Mouse (Mus musculus): ENCODE data around the gene Cxcl13. TPM values are rescaled to one million over a fixed set of nuclear protein-coding genes. Genes with fewer than 3 reads are reported as not detected.
"Not testable (repeated sequence)": the region's sequence is repeated elsewhere in the genome, so short reads cannot be mapped to it uniquely, and the experiment has no call there.

Gene Cxcl13
- polyA plus RNA-seq, 1 experiment = not detected

DNA sequence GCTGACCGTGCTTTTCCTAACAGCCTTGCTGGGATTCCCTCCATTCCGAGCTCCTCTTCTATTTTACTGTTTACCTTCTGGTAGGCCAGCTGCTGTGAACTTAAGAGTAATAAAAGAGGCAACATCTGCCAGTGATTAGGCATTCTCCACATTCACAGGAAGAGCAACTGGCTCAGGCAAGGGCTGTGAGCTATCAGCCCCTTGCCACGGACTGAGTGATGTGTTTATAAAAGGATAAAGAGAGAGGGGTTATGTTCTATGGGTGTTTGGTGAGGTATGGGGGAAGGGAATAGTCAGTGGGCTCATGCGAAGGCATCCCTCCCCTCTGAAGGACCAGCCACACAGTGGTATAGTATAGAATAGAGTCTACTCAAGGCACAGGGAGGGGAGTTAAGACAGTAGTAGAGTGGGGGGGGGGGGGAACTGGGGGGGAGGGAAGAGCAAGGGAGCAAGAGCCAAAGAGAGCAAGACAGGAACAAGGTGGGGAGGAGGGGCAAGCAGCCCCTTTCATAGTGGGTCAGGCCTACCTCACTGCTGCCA, 16.0 kb upstream of the Cxcl13 start:
- Histone ChIP-seq H3K4me1 (ENCODE audit: control insufficient read depth, insufficient read depth, low read length) (no peaks in the 10 kb centered on the region), H3K4me3 (ENCODE audit: insufficient read depth, low read length) (no peak overlapping the region), H3K27ac (ENCODE audit: insufficient read depth, low read length) (no peak overlapping the region)
- TF ChIP-seq POLR2A (IDR thresholded peaks at IDR 0.05; ENCODE audit: low read depth, low read length) (no peak), CTCF (IDR thresholded peaks at IDR 0.05; ENCODE audit: borderline replicate concordance, insufficient read depth, low read length) (no peak)

DNA sequence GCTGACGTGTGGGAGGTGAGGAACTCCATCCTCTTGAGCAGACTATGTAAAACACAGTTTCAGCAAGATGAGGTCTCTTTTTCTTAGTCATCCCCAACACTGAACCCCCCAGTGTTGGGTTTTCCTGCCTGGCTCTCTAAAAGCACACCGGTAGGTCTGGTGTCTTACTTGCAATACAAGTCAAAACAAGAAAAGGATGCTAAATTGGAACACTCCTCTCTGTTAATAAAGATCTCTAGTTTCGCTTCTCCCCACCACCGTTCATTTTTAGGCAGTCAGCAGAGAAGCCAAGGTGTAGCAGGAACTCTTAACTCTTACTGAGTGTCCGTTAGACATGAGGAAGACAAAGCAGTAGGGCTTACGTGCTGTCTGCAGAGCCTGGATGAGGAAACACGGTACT, 15.2 kb upstream of the Cxcl13 start:
- Histone ChIP-seq H3K4me1 (ENCODE audit: control insufficient read depth, insufficient read depth, low read length) (no peaks in the 10 kb centered on the region), H3K4me3 (ENCODE audit: insufficient read depth, low read length) (no peak overlapping the region), H3K27ac (ENCODE audit: insufficient read depth, low read length) (no peak overlapping the region)
- TF ChIP-seq POLR2A (IDR thresholded peaks at IDR 0.05; ENCODE audit: low read depth, low read length) (no peak), CTCF (IDR thresholded peaks at IDR 0.05; ENCODE audit: borderline replicate concordance, insufficient read depth, low read length) (no peak)

DNA sequence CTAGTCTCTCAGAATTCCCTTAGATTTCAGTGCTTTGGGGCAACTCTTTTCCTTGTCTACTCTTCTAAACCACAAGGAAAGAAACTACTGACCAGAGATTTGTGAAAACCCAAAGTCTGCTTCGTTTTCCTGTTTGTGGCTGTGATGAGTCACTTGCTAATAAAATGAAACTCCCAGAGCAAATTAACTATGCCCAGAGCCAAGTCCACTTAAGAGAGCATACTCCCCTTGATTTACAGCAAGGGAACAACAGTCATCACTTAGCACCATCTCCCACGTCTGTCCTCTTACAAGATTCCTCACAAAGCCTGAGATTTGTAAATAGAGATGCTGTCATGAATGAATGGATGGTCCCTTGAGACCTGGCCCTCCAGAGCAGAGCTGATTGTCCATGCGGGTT, 11.6 kb upstream of the Cxcl13 start:
- TF ChIP-seq CTCF (IDR thresholded peaks at IDR 0.05; ENCODE audit: borderline replicate concordance, insufficient read depth, low read length) = no peak
- TF ChIP-seq POLR2A (IDR thresholded peaks at IDR 0.05; ENCODE audit: low read depth, low read length) = no peak
- Histone ChIP-seq H3K27ac (ENCODE audit: insufficient read depth, low read length) (no peak overlapping the region), H3K4me3 (ENCODE audit: insufficient read depth, low read length) (no peak overlapping the region), H3K4me1 (ENCODE audit: control insufficient read depth, insufficient read depth, low read length) (no peaks in the 10 kb centered on the region)

DNA sequence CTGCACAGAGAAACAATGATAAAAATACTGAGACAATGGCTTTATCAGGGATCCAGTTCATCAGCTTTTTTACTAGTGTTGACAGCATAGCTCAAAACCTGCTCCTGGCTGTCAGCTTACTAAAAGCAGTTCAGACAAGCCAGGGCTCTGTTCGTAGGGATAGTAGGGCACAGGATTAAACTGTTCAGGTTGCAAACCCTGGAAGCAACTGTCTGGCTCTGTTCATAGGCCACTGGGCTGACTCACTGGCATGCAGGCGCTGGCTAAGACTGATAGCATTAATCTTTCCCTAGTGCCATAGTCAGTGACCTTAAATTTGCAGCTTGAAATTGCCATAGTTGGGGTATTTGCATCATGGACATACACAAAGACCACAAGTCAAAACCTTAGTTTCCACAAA, 10.4 kb upstream of the Cxcl13 start:
- Histone ChIP-seq H3K27ac (ENCODE audit: insufficient read depth, low read length) (no peak overlapping the region), H3K4me3 (ENCODE audit: insufficient read depth, low read length) (no peak overlapping the region)
- TF ChIP-seq CTCF (IDR thresholded peaks at IDR 0.05; ENCODE audit: borderline replicate concordance, insufficient read depth, low read length) = no peak
- TF ChIP-seq POLR2A (IDR thresholded peaks at IDR 0.05; ENCODE audit: low read depth, low read length) = no peak

DNA sequence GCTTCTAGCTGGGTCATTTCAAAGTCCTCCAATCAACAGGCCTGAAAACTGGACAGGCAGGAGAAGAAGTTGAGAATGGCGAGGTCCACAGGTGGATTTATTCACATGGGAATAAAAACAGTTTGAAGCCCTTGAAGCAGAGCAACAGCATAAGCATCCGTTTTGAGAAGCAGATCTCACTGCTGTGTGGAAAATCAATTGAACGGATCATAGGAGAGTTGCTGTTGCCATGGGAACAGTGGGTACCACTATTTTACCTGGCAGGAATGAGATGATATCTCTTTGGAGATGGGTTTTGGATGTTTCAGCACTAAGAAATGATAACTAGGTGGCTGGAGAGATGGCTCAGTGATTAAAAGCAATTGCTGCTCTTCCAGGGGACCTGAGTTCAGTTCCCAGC, 8.1 kb upstream of the Cxcl13 start:
- no peak overlapping the region for H3K4me3 ChIP-seq (ENCODE audit: insufficient read depth, low read length)
- H3K4me1 ChIP-seq (ENCODE audit: control insufficient read depth, insufficient read depth, low read length) = no peaks in the 10 kb centered on the region
- TF ChIP-seq CTCF (IDR thresholded peaks at IDR 0.05; ENCODE audit: borderline replicate concordance, insufficient read depth, low read length) = no peak
- no peak overlapping the region for H3K27ac ChIP-seq (ENCODE audit: insufficient read depth, low read length)

More for the DNA sequence above, 10.4 kb upstream of the Cxcl13 start:
- H3K4me1 ChIP-seq (ENCODE audit: control insufficient read depth, insufficient read depth, low read length) = no peaks in the 10 kb centered on the region

DNA sequence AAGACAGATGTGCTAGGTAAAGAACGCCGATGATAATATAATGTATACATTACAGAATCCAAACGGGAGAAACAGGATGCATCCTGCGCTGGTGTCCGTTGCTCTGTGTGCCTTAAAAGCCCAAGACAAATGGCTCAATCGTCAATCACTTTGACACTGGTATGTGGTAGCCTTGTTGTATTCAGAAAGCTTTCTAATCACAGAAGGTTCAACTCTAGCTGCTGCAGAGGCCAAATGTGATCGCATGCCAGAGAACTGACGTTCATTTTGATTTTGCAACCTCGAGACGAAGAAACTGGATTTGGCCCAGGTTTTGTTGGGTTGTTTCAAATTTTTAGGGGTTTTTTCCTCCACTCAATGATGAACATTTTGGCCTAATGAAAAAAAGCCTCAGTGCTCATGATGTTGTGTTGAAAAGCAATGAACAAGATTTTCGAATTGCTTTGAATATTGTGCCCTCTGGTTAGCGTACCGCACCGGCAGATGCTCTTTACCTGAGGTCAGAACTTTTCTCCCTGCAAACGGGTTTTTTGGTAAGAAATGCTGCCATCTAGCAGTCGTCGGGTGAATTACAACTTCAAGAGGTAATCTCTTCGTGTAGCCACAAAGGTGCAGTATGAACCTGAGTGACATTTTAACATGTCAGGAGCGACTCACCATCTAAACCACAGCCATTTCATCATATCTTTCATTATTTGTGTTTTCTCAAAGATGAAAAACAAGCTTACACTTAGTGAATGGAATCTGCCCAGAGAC, 6.6 kb upstream of the Cxcl13 start:
- no peak overlapping the region for H3K4me3 ChIP-seq (ENCODE audit: insufficient read depth, low read length)
- no peak overlapping the region for H3K27ac ChIP-seq (ENCODE audit: insufficient read depth, low read length)
- no peak for TF ChIP-seq POLR2A (IDR thresholded peaks at IDR 0.05; ENCODE audit: low read depth, low read length)
- no peak for TF ChIP-seq CTCF (IDR thresholded peaks at IDR 0.05; ENCODE audit: borderline replicate concordance, insufficient read depth, low read length)
- no peaks in the 10 kb centered on the region for H3K4me1 ChIP-seq (ENCODE audit: control insufficient read depth, insufficient read depth, low read length)

DNA sequence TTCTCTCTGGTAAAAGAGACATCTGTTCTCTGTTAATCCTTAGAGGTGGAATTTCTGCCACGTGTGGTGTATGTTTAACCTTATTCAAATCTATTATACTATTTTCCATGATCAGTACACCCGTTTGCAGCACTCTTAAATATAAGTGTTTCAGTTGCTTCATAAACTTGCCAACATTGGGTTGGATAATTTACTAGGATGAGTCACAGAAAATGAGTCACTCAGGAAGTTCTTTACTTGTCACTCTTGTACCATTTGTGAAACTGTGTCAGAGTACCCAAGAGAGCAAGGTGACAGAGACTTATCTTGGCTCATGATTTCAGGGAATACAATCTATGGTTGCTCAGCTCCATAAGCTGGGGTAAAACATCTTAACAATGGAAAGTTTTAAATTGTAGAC, 8.2 kb downstream of the Cxcl13 start:
- TF ChIP-seq POLR2A (IDR thresholded peaks at IDR 0.05; ENCODE audit: low read depth, low read length) = no peak
- TF ChIP-seq CTCF (IDR thresholded peaks at IDR 0.05; ENCODE audit: borderline replicate concordance, insufficient read depth, low read length) = no peak
- Histone ChIP-seq H3K4me3 (ENCODE audit: insufficient read depth, low read length) (no peak overlapping the region), H3K27ac (ENCODE audit: insufficient read depth, low read length) (no peak overlapping the region), H3K4me1 (ENCODE audit: control insufficient read depth, insufficient read depth, low read length) (no peaks in the 10 kb centered on the region)

DNA sequence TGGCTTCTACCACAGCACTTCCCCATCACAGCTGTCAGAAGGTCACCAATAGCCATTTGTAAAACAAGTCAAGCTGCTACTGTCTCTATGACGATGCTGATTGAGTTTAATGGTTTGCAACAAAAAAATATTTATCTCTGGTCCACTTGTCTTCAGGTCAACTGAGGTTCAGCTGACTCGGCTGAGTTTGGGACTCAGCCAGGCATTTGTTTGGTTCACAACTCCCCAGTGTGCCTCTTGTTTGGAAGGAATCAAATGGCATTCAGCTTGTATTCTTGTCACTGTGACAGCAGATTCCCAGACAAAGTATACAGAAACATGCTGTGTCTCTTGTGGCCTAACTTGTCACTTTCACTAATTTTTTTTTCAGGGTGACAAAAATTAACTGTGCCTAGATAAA, 9.9 kb downstream of the Cxcl13 start:
- TF ChIP-seq POLR2A (IDR thresholded peaks at IDR 0.05; ENCODE audit: low read depth, low read length) = no peak
- no peak for TF ChIP-seq CTCF (IDR thresholded peaks at IDR 0.05; ENCODE audit: borderline replicate concordance, insufficient read depth, low read length)
- no peaks in the 10 kb centered on the region for H3K4me1 ChIP-seq (ENCODE audit: control insufficient read depth, insufficient read depth, low read length)
- no peak overlapping the region for H3K4me3 ChIP-seq (ENCODE audit: insufficient read depth, low read length)
- H3K27ac ChIP-seq (ENCODE audit: insufficient read depth, low read length) = no peak overlapping the region

DNA sequence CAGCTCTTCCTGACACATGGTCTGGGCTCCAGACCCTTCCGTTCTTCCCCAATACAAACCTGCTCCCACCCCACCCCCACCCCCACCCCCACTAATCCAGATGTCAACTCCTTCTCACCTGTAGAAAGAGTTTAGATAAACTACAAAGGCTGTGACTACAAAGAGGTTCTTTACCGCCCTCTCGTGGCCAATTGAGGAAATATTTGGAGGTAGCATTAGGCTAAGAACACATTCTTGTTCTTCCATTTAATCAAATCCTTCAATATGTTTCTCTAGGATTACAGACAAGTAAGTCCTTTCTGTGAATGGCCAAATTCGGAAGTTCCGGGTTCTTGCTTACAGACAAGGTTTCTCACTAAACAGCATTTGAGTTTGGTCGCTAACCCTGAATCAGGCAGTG, 14.1 kb downstream of the Cxcl13 start:
- no peak overlapping the region for H3K4me3 ChIP-seq (ENCODE audit: insufficient read depth, low read length)
- TF ChIP-seq POLR2A (IDR thresholded peaks at IDR 0.05; ENCODE audit: low read depth, low read length) (no peak), CTCF (IDR thresholded peaks at IDR 0.05; ENCODE audit: borderline replicate concordance, insufficient read depth, low read length) (no peak)
- H3K4me1 ChIP-seq (ENCODE audit: control insufficient read depth, insufficient read depth, low read length) = no peaks in the 10 kb centered on the region
- no peak overlapping the region for H3K27ac ChIP-seq (ENCODE audit: insufficient read depth, low read length)

DNA sequence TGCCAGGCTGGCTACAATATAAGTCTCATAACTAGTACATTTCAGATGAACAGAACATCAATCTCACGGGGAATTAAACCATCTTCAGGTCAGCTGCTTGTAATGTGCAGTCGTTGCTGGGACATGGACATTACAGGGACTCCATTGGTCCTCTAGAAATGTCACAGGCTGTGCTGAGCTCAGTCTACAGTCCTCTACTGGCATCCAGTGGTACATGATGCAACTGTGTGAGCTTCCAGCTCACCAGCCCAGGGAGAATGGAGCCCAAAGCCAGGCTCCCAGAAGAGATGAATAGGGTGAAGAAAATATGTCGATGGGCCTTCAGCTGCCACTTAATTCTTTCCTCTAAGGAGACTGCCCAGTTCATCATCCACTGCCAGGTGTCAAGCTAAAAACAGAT, 15.5 kb downstream of the Cxcl13 start:
- TF ChIP-seq POLR2A (IDR thresholded peaks at IDR 0.05; ENCODE audit: low read depth, low read length) (no peak), CTCF (IDR thresholded peaks at IDR 0.05; ENCODE audit: borderline replicate concordance, insufficient read depth, low read length) (no peak)
- Histone ChIP-seq H3K27ac (ENCODE audit: insufficient read depth, low read length) (no peak overlapping the region), H3K4me3 (ENCODE audit: insufficient read depth, low read length) (no peak overlapping the region), H3K4me1 (ENCODE audit: control insufficient read depth, insufficient read depth, low read length) (no peaks in the 10 kb centered on the region)

DNA sequence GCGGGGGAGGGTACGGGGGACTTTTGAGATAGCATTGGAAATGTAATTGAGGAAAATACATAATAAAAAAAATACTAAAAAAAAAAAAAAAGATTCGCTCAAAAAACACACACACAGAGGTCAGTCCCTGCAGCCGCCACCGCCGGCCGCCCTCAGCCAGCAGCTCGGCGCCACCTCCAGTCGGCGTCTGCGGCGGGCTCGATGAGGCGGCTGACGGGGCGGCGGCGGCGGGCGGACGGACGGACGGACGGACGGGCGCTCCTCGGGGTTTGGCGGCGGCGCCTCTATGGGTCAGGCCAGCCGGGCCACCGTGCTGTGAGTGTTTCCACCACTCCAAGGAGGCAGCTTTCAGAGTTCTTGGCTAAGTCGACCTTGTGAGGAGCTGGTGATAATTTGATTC, 17.1 kb downstream of the Cxcl13 start:
- H3K4me1 ChIP-seq (ENCODE audit: control insufficient read depth, insufficient read depth, low read length); H3K27ac ChIP-seq (ENCODE audit: insufficient read depth, low read length); H3K4me3 ChIP-seq (ENCODE audit: insufficient read depth, low read length): not testable (repeated sequence)
